Mouse (Mus musculus) megakaryocyte, embryonic 14.5 days (primary cell): ENCODE measurements at regions not wholly inside any gene's neighbourhood (a gene's known extent, or its start where the extent isn't known, plus 50 kb on each side); places are given as distances from the start of the nearest gene placed in this dataset.

Source experiments
- FLI1 ChIP-seq: IDR thresholded peaks from 2 replicates; pipeline ENCODE4 v1.6.1; 2012; ENCODE audit warnings: low read length, inconsistent platforms, mixed read lengths
- GATA1 ChIP-seq: IDR thresholded peaks from 3 replicates; pipeline ENCODE4 v1.6.1; 2012; ENCODE audit warnings: mixed read lengths, low read length, inconsistent platforms, borderline replicate concordance

- TF ChIP-seq GATA1 (no peak), FLI1 (no peak)
These were observed 51.2 kb upstream of the Cpm start for GRCm38 (mm10) chr10:117577970-117578695.
